Mouse (Mus musculus) spleen, adult 2 months (tissue): ENCODE measurements around the gene Yod1. TPM values are rescaled to one million over a fixed set of nuclear protein-coding genes. Genes with fewer than 3 reads are reported as not detected.

Experiments
- DNase-seq, 2 experiments: peaks; one replicate each; pipeline versions ENCODE4 v3.0.0 to v3.0.0-alpha.2; 2012 to 2021; ENCODE audit warnings: low spot score in 2 of 2, low read depth in 1 of 2
- H3K27ac ChIP-seq: fragments of 200-500 bp; 2 replicates; pipeline ENCODE4 v1.5.1; 2012; ENCODE audit warnings: low read length, inconsistent platforms; ENCODE audit not compliant: insufficient read depth
- H3K27me3 ChIP-seq: fragments of 200-500 bp; 2 replicates; pipeline ENCODE4 v1.6.1; 2012; ENCODE audit warnings: mild to moderate bottlenecking, moderate library complexity, low read length, inconsistent platforms; ENCODE audit not compliant: control insufficient read depth, insufficient read depth
- H3K36me3 ChIP-seq: fragments of 200-500 bp; 2 replicates; pipeline ENCODE4 v1.6.1; 2012; ENCODE audit warnings: mild to moderate bottlenecking, low read length, inconsistent platforms; ENCODE audit not compliant: control insufficient read depth, insufficient read depth
- H3K4me1 ChIP-seq: fragments of 200-500 bp; 2 replicates; pipeline ENCODE4 v1.6.1; 2011; ENCODE audit warnings: inconsistent platforms; ENCODE audit not compliant: control insufficient read depth, insufficient read depth, insufficient read length
- H3K4me3 ChIP-seq: fragments of 200-500 bp; 2 replicates; pipeline ENCODE4 v1.5.1; 2011; ENCODE audit warnings: mild to moderate bottlenecking, inconsistent platforms; ENCODE audit not compliant: insufficient read depth, insufficient read length; ENCODE audit errors: extremely low read depth
- CTCF ChIP-seq: fragments of 200-500 bp; IDR thresholded peaks from 2 replicates; pipeline ENCODE4 v1.5.1; 2011; ENCODE audit warnings: mild to moderate bottlenecking, inconsistent platforms; ENCODE audit not compliant: insufficient read depth, insufficient read length, insufficient replicate concordance; ENCODE audit errors: extremely low read depth
- POLR2A ChIP-seq: fragments of 200-500 bp; IDR thresholded peaks from 2 replicates; pipeline ENCODE4 v1.6.1; 2011; ENCODE audit warnings: low read depth, low read length, inconsistent platforms
- WGBS: fragments of 180-500 bp; shearing (Covaris S2); methylation state at CpG from one replicate; pipeline ENCODE4 v1.1.7; 2018; 5-methylcytosine and 5-hydroxymethylcytosine counted together
- polyA plus RNA-seq: library from polyadenylated mRNA; depleted of rRNA; stranded (reverse); fragments of >200 nt; gene quantifications from 2 replicates; pipeline ENCODE4 v1.2.3, GENCODE M21; 2012; rRNA removed

Yod1 gene
- polyA plus RNA-seq, 1 experiment = 1.6 TPM

- 76% methylated on average over 12 of the region's 12 CpGs for WGBS
- Histone ChIP-seq H3K27ac (no peak overlapping the region), H3K27me3 (no peaks in the 10 kb centered on the region), H3K4me3 (no peak overlapping the region), H3K36me3 (no peaks in the 10 kb centered on the region), H3K4me1 (no peaks in the 10 kb centered on the region)
- DNase-seq = no peak
- TF ChIP-seq POLR2A (no peak), CTCF (no peak)
Measured at GRCm38 (mm10) chr1:130764027-130764461, 46.9 kb downstream of the Yod1 start.

- H3K36me3 ChIP-seq = no peaks in the 10 kb centered on the region
- H3K27me3 ChIP-seq = no peaks in the 10 kb centered on the region
- no peak for DNase-seq
- TF ChIP-seq POLR2A = no peak
- TF ChIP-seq CTCF = no peak
- H3K4me3 ChIP-seq = no peak overlapping the region
- H3K27ac ChIP-seq = no peak overlapping the region
- WGBS = 82% methylated on average over 5 of the region's 5 CpGs
- H3K4me1 ChIP-seq = no peaks in the 10 kb centered on the region
Measured at GRCm38 (mm10) chr1:130767066-130767465, 49.9 kb downstream of the Yod1 start.

GRCm38 (mm10) chr1:130769925-130770324 is 52.8 kb downstream of the Yod1 start:
- no peak for TF ChIP-seq CTCF
- TF ChIP-seq POLR2A = no peak
- Histone ChIP-seq H3K4me3 (no peak overlapping the region), H3K36me3 (no peaks in the 10 kb centered on the region), H3K27me3 (no peaks in the 10 kb centered on the region), H3K4me1 (no peaks in the 10 kb centered on the region), H3K27ac (no peak overlapping the region)
- DNase-seq = no peak
- WGBS = 83% methylated on average over 2 of the region's 2 CpGs

- DNase-seq = no peak
- Histone ChIP-seq H3K27ac (no peak overlapping the region), H3K27me3 (no peaks in the 10 kb centered on the region), H3K4me1 (no peaks in the 10 kb centered on the region), H3K36me3 (no peaks in the 10 kb centered on the region), H3K4me3 (no peak overlapping the region)
- TF ChIP-seq POLR2A (no peak), CTCF (no peak)
- WGBS = 86% methylated on average over 4 of the region's 4 CpGs
Measured at GRCm38 (mm10) chr1:130770487-130770886, 53.4 kb downstream of the Yod1 start.

- DNase-seq = no peak
Measured at GRCm38 (mm10) chr1:130770981-130771494, 53.9 kb downstream of the Yod1 start.

More at GRCm38 (mm10) chr1:130770981-130771494, 53.9 kb downstream of the Yod1 start:
- Histone ChIP-seq H3K27ac (no peak overlapping the region), H3K36me3 (no peaks in the 10 kb centered on the region), H3K27me3 (no peaks in the 10 kb centered on the region), H3K4me3 (no peak overlapping the region), H3K4me1 (no peaks in the 10 kb centered on the region; the same call in 1 of the 2 replicates)
- WGBS = 76% methylated on average over 3 of the region's 3 CpGs
- TF ChIP-seq CTCF = no peak
- no peak for TF ChIP-seq POLR2A

Other genes starting within 250 kb of the Yod1 start
- not detected in 2 replicates for gene Zp3r, start 87.7 kb upstream of the Yod1 start, polyA plus RNA-seq
- gene C4bp, start 55.7 kb upstream of the Yod1 start, polyA plus RNA-seq = not detected in 2 replicates
- gene Gm29427, start 1.5 kb upstream of the Yod1 start, polyA plus RNA-seq = not detected in 2 replicates
- 3.3 and 5.3 TPM in 2 replicates for gene Pfkfb2, start 11.9 kb downstream of the Yod1 start, polyA plus RNA-seq
- gene AA986860, start 14.6 kb downstream of the Yod1 start, polyA plus RNA-seq = 0.30 and 0.48 TPM in 2 replicates
- gene Fcamr, start 83.6 kb downstream of the Yod1 start, polyA plus RNA-seq = 0.67 and 2.1 TPM in 2 replicates
- gene Pigr, start 109.4 kb downstream of the Yod1 start, polyA plus RNA-seq = 0.20 and 0.32 TPM in 2 replicates
- gene Fcmr, start 148.3 kb downstream of the Yod1 start, polyA plus RNA-seq = 452 and 608 TPM in 2 replicates
- gene Il24, start 170.1 kb downstream of the Yod1 start, polyA plus RNA-seq = not detected in 2 replicates
- gene Il20, start 194.1 kb downstream of the Yod1 start, polyA plus RNA-seq = not detected in 2 replicates
- gene Il19, start 222.8 kb downstream of the Yod1 start, polyA plus RNA-seq = not detected in 2 replicates